Mouse (Mus musculus) megakaryocyte, embryonic 14.5 days (primary cell): ENCODE data around the gene N4bp1.

Experiments used
- FLI1 ChIP-seq: IDR thresholded peaks from 2 replicates; pipeline ENCODE4 v1.6.1; 2012; ENCODE audit warnings: low read length, inconsistent platforms, mixed read lengths
- GATA1 ChIP-seq: IDR thresholded peaks from 3 replicates; pipeline ENCODE4 v1.6.1; 2012; ENCODE audit warnings: mixed read lengths, low read length, inconsistent platforms, borderline replicate concordance

GRCm38 (mm10) chr8:86787891-86788420, 97.1 kb downstream of the N4bp1 start:
- no peak for TF ChIP-seq GATA1
- TF ChIP-seq FLI1, result no peak
